Mouse (Mus musculus) WW6 (cell line): ENCODE measurements around the gene Gnat2.
A peak's percentile ranks its signal among the peaks of the same experiment; 100 is the strongest.

Experiments used
- DNase-seq: peaks from one replicate; pipeline ENCODE4 v3.0.0-alpha.2; 2013; ENCODE audit warnings: low read depth, low spot score

The Gnat2 gene

DNA sequence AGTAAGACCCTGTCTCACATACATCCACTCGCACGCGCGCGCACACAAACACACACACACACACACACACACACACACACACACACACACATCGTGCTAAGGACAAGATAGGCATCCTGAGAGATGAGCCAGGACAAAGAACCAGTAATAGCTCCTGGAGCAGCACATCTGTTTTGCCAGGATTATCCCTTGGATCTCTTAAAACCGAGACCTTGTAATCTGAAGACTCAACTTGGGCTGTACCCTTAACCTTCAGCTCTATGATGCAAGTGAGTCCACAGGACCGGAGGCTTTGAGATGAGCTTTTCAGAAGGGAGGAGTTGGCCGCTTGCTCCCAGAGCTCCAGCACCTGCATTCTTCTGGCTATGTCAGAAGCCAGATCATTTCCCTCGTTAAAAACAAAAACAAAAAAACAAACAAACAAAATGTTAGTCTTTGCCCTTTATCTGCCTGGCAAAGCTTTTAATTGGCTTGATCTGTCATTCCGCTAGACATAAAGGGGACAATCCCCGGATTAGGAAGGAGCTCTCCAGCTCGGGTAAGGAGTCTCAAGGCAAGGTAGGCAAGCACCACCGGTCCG lies at the start of gene Gnat2:
Gene Gnat2 (plus strand): TSS at position 254 of the 580 bp plus-strand sequence.
- DNase-seq, result no peak

DNA sequence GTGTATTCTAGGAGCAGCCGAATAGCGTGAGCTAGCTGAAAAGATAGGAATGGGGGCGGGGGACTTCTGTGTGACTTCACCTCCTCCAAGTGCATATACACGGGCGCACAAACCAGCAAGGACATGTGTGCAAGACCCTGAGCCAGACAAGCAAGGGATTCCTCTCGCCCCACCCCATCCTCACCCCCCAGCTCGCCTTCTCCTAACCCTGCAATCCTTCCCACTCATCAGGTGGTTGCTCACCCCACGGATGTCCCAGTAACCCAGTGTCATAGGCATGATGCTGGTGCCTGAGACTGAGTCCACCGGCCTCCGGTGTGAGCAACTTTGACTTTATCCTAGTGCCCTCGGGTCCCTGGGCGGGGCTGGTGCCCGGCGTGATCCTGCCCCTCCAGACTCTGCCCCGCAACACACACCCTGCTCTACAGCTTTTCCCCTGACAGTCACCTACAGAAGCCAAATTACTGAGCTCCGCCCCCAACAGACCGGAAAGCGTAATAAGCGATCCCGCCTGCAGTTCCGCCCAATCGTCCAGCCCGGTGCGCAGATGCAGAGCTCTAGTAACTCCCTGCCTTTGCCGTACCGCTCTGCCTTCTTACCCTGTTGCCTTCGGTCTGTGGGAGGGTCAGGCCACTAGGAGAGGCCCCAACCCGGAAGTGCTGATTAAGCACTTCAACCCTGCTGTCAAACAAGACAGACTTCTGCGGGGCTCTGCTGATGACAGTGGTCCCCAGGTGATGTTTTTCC lies 48.0 kb upstream of the Gnat2 start, which contains the start of gene Gstm4:
Gene Gstm4 (minus strand): TSS at position 501 of the 747 bp plus-strand sequence.
- peak; percentile 59 for DNase-seq

DNA sequence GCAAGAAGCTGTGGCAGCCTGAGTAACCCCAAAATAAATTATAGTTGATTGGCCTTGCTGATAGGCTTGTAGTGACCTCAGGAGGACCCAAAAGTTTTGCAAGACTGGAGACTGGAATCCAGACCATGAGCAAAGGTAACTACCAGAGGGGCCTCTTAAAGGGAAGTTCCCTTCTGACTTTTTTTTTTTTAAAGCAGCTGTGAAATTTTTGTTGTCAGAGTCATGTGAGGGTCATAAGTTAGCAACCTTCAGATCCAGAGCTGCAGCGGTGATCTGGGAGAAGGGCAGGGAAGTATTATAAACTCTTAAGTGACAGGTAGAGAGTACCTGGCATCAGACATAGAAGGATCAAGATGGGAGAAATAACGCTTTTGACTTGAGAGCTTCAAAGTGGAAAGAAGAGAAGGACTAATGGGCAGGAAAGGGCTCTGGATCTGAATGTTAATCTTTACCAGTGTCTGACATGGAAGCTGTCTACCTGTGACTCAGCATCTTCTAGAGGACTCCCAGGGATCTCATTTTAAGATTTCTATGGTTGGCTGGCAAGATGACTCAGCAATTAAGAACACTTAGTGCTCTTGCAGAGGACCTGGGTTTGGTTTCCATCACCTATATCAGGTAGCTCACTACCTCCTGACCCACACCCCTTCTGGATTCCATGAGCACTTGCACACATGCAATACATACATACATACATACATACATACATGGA lies 45.5 kb upstream of the Gnat2 start:
- no peak for DNase-seq

DNA sequence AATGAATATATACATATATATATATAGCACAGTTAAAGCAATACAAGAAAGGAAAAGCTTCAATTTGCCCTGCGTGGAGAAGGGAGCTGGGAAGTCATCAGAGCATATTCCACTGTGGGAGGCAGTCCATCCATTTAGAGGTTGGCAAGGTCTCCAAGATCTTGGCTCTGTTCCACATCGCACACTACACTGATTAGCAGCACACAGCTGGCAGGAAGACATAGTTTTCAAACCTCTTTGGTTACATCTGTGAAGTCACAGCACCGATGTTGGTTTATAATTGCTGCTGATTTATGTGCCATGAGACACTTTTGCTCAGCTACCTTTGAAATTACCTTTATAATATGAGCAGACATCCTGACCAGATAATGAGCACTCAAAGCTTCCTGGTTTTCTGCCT lies 44.3 kb upstream of the Gnat2 start:
- no peak for DNase-seq

DNA sequence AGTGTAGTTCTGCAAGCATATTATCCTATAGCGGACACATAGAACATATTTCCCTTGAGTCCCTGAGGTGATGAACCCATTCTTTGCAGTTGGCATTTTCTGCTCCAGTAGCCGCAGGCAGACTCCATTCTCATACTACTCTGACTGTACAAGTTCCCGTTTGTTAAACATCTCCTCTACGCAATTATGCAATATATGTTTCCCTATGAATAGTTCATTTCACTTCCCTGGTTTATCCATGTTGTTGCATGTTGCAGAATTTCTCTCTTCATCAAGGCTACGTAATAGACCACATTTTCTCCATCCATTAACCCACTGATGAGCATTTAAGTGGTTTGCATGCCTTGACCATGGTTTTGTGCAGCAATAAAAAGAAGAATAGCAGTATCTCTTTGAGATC lies 42.1 kb upstream of the Gnat2 start:
- DNase-seq, result no peak

DNA sequence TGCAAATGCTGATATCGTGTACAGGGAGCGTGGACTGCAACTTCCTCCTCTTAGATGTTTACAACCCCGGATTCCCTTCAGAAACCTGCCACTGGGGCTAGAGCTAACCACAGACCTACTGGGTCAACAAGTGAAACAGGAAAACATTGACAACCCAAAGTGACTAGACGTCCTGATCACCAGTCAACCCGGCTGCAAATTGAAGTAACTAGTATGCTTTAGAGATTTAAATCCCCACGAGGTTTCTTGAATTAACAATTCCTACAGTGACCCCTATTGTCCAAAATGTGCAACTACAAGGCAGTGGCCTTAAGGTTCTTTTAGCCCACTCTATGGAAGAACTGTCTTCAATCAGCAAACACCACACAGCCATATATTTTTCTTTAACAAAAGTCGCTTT lies 31.2 kb upstream of the Gnat2 start:
- DNase-seq, result no peak

DNA sequence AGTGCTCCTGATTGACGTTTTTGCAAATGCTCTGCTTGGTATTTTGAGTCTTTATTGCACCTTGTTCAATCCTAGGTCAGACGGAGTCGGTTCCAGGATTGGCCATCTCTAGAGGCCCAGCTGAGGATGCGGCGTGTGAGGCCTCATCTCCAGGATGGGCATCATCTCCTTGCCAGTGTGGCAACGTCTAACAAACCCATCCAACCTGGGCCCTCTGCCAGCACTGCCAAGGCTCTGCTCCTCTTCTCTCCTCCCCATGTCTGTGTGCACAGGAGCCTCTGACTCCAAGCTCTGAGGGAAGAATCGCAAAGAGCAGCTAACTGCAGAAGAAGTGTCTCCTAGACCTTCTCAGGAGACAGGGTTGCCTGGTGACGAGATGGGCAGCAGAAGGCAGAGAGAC lies 29.9 kb upstream of the Gnat2 start:
- no peak for DNase-seq

DNA sequence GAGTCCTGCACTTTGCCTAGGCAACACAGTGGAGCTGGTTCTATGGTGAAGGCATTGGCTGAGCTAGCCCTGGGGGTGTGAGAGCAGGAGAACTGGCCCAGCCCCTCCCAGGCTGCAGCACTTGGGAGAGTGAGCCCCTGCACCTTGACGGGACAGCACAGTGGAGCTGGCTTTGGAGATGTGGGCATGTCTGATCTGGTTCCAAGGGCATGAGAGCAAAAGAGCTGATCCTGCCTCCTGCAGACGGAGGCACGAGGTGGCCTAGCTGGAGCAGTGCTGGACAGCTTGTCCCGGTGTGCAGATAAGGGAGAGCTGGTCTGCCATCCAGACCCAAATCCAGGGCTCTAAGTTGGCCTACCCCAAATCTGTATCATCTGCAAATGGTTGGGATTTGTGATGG lies 27.9 kb upstream of the Gnat2 start:
- no peak for DNase-seq

DNA sequence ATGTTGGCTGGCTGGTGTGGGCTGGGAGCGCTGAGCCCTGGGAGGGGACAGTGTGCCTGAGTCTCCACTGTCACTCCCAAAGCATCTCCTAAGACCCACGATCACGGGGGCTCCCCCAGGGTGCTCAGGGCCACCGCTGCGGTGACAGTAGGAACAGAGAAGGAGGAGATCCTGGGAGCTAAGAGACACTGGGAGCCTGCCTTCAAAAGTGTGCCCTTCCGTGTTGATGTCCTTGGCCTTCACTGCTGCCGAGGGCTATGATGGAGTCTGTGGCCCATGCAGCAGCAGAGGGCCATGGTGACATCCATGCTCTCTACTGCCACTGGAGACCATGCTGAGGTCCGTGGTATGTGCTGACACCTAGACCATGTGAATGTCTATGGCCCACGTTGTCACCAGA lies 27.0 kb upstream of the Gnat2 start:
- DNase-seq, result no peak

DNA sequence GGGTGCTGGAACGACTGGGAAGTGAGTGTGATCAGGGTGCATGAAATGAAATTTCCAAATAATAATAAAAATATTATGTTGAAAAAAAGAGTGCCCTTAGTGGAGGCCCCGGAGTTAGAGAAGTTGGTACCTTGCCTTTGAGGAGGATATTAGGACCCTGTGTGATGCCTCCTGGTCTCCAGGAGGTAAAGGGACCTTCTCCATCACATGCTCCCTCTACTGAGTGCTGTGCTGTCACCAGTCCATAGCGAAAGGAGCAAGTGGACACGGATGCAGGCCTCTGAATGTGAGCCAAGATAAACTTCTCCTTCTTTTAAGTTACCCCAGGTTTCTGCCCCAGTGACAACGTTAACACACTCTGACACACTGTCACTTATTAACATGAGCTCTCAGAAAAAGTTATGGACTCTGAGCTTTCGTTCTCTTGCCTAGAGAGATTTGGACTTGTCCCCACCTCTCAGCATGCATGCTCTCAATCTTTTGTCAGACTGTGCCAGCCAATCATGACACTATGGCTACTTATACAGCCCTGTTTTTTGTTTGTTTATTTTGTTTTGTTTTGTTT lies 25.1 kb upstream of the Gnat2 start:
- DNase-seq, result no peak

DNA sequence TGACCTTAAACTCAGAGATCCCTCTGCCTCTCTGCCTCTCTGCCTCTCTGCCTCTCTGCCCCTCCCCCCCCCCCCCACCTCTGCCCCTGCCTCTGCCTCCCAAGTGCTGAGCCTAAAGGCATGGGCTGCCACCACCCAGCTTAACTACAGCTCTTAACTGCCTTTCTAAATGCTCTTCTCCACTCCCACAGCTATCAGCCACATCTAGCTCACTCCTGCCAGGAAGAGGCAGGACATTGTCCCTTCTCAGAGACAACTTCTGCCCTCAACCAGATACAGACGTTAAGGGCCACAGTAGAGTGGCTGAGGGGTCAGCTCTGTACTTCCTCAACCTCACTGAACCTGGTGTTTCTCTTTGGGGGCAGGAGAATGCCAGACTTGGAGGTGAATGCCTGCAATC lies 23.8 kb upstream of the Gnat2 start:
- DNase-seq, result no peak

DNA sequence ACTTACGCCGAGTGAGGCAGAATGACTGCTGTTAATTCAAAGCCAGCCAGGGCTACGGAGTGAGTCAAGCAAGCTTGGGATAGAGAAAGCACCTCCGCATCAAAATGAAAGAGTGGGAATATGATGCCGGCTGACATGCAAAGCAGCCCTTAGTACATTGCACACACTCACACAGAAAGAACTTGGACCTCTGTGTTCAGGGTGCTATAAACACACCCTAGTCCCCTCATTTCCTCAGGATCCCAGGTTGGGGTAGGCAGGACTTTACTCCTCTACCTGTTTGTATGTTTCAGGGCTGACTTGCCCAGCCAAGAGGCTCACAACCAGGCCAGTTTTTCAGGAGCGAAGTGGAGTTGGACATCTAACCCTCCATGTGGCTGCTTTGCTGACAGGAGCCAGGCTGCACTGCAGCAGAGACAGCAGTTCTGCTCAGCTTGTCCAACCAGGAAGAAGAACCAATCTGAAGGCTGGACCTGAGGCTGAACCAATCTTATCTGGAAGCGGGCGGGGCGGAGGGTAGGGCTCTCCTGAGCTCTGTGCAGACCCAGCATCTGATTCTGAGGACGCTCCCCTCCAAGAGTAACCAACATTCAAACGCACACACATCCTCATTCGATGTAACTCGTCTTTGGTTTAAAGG lies 23.2 kb upstream of the Gnat2 start:
- DNase-seq, result no peak

DNA sequence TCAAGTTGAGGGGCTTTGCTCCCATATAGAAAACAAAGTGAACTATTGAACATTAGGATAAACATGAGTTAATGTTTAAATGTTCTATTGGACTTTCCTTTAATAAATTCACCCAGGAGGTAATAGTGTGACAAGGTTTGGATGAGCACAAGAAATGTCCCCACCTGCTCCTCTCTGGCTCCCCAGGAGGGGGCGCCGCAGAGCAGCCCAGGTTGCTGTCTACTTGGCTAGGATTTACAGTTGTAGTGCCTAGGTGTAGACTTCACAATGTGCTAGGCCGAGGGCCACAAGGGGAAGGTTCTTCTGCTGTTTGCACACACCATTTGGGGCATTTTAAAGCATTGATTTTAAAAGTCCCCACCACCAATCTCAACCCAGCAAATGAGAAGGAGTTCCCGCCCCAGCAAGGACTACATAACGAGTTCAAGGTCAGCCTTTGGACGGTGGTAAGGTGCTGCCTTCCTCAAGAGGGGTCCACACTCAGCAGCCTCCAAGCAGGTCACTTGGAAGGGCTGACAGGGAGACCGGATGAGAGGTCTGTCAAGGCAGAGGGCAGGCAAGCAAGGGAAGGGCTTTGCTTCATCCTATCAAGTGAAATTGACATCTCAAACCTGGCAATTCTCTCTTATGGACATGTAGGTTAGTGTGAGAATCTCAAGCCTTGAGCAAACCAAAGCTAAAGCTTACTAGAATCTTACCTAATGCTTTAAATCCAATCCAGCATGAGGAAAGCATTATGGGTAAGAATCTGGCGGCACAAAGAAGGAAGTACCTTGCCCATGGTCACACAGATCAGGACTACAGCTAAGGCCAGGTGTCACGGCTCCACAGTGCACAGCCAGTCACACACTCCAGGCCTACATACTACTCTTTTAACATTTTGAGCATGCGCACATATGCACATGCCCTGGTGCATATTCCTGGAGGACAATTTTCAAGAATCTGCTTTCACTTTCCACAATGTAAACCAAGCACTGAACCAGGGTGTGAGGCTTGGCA lies 22.0 kb upstream of the Gnat2 start:
- no peak for DNase-seq

DNA sequence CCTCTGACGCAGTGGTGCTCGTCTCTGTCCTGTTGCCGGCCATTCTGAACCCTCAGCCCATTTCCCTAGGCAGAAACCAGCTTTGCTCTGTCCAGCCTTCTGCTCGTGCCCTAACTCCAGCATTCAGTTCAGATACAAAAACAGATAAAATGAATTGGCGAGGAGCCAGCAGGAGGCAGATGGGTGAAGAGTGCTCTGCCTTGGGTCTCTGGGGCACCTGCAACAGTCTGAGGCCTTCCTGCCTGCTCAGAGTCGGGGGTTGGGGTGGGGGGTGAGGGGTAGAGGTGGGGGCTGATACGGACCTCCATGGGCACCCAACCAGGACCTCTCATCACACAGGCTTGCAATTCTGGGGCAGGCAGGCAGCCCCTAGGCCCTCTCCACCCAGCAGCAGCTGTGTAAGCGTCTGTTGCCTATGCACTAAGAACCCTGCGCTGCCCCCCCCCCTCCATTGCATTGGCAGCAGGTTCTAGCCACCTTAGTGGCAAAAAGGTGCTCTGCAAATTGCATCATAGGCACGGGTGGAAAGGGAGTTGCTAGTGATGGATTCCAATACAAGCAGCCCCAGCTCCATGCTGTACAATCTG lies 19.5 kb upstream of the Gnat2 start:
- no peak for DNase-seq

DNA sequence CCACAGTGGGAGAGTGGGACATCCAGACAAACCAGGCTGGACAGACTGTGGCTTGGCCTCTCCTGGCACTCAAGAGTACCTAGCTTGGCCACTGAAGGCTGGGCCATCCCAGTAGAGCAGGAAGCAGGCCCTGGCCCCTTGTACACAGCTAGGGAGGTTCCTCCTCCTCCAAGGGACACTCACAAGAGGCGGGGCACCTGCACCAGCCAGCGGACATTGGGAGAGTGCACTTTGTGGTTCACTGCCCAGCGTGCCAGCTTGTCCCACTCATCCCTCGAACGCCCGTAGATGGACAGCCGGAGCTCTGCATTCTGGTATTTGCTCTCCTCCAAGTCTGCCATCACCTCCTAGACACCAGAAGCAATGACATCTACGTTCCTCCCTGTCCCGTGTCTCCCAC lies 15.8 kb upstream of the Gnat2 start:
- no peak for DNase-seq

DNA sequence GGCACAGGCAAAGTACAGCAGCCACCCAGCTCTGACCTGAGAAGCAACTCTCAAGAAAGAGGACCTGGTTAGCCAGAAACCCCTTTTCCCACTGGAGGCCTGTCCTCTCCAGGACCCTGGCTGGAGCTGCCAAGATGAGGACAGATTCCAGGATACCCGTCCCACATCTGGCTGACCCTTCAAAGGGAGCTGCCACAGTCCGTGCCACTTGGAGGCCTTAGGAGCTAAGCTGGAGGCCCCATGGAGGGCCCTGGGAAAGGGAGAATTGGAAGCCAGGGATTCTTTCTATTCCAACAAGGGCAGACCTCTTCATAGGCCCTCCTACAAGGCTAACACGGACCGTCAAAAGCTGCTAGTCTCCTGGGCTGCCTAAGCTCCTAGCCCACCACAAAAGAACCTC lies 10.9 kb upstream of the Gnat2 start:
- no peak for DNase-seq

DNA sequence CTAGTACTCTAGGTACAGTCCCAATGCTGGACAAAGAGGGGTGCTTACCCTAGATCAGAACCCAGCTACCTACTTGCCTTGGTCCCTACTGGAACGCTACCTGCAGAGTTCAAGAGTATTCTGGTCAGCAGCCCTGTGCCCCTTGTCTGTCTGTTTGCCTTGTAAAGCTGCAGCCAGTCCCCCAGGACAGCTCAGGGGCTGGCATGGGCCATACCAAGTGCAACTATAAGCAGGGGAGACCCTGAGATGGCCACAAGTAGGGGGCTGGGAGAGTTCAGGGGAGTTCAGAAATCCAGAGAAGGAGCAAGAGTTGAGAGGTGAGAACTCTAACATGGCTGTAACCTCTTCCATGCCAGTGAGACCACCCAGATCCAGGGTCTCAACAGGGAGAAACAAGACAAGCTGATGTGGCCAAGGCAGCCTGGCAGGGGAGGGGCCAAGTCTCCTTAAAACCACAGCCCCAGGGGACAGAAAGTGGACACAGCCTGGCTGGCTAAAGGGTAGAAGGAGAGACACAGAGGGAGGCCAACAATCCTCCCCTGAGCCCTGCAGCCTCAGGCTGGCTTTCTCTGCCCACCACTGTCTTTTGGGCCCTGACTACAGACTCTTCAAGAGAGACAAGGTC lies 10.2 kb upstream of the Gnat2 start:
- DNase-seq, result no peak

DNA sequence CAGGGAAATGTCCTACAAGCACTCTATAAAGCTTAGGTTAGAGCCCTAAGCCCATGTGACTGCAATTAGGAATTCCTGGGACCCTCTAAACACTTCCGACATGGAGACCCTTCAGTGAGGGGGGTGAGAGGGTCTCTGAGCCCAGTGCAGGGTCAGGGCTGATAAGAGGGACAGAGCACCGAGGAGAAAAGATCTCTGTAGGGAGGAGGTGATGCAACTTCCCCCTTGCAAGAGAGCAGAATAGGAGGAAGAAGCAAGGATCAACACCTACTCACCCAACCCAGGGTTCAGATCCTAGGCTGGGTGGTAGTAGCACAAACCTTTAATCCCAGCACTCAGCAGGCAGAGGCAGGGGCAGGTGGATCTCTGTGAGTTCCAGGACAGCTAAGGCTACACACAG lies 9.4 kb upstream of the Gnat2 start:
- DNase-seq, result no peak

DNA sequence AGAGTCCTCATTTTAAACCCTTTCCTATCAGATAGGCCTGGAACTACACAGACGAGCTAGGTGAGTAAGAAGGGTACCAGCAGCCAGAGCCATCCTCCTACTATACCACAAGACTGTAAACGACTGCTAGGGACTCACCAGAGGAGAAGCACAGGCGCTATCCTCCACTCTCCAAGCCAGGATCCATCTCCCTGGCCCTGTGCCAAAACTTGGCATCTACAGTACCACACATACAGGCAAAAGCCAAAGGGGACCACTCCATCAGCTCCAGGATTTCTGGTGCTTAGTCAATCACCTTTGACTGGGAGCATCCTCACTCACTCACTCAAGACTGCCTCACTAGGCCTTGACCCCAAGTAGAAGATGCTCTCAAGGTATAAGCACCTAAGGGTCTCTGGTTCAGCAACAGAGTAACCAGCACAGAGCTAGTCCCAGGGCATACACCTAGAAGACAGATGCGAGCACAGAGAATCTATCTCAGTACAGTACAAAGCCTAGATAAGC lies 8.6 kb upstream of the Gnat2 start:
- DNase-seq, result no peak

DNA sequence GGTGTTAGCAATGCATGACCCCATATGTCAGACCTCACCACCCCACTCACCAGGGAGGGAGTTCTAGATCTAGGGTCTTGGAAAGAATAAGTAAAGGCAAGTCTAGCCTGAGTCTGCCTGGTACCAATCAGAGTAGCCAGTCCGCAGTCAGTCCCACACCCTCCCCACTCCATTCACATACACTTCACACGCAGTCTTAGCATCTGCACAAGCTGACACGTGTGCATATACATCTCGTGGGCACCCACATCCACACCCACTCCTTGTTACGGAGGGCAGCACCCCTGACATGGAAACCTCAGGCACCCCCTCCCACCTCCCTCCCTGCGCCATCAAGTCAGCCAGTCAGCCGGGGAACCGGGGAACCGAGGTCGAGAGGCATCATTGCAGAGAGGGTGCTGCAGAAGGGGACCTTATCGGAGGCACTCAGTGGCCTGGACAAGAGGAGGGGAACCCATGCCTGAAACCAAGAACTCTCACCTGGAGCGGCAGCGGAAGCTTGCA lies 7.8 kb upstream of the Gnat2 start:
- DNase-seq, result no peak
